8 mouse cellular contexts compared by ENCODE assay signal in the genomic region with DNA sequence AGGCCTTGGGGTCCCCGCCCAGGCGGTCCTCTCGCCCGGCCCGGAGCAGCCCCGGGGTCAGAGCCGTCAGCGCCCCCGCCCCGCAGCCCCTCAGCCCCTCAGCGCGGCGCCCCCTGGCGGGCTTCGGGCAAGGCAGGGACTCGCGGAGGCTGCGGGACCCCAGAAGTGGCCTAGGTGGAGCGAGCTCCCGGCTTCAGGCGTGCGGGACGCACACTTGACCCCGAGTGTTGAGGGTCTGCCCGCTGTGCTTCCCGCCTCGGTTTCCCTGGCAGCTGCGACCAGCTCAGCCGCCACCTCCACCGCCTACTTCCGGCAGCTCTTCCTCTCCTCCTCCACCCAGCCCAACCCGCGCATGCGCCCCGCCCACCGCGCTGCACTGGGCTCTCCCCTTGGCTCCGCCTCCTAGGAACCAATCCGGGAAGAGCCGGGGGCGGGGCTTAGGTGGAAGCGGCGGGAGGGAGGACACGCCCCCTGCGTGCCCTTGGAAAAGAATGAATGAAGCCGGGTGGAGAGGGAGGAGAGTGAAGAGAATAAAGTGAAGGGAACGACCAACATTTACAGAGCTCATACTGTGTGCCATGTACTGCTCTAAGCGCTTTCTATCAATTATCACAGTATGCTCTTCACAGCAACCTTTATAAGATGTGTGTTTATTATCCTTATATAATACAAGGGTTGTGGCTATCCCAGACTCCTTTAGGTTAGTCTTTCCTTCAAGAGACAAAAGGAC. TPM values are rescaled to one million over a fixed set of nuclear protein-coding genes. Genes with fewer than 3 reads are reported as not detected.
A peak's percentile ranks its signal among the peaks of the same experiment; 100 is the strongest.
DNase-seq lines count a peak whose midpoint lies in the region; ATAC-seq and TF ChIP-seq lines count a peak whose summit lies in the region.

TSS of gene Smap2 (minus strand) at position 320 of the 730 bp plus-strand sequence.

- in situ Hi-C loops in ES-E14 (cut with MboI; ENCODE audit: low sequenced_read_pairs in 2 of 2, unreplicated experiment in 2 of 2) = no loop called here

- TF ChIP-seq POLR2A in olfactory bulb, adult 2 months (IDR thresholded peaks at IDR 0.05; ENCODE audit: insufficient read depth, low read depth, low read length) = peak; percentile 86
- peak; percentile 93 for TF ChIP-seq POLR2A in thymus, adult 2 months (IDR thresholded peaks at IDR 0.05; ENCODE audit: control insufficient read depth, extremely low read depth, insufficient read depth, low read length, poor library complexity)

- under 1% methylated on average over 39 of the region's 48 CpGs for WGBS in forebrain, embryonic 16.5 days
- WGBS in lung, embryonic 14.5 days = under 1% methylated on average over 41 of the region's 48 CpGs
- under 1% methylated on average over 48 of the region's 48 CpGs for WGBS in olfactory bulb, adult 2 months
- under 1% methylated on average over 48 of the region's 48 CpGs for WGBS in thymus, adult 2 months

- peak; percentile 99 for DNase-seq in ES-E14 (ENCODE audit: low read depth, low spot score)
- peak; percentile 99 for DNase-seq in cerebellum, adult 11-12 months
- DNase-seq in heart, postnatal 36 days = peak; percentile 98 to 99
- DNase-seq in layer of hippocampus, adult 2 months (ENCODE audit: low spot score in 2 of 2) = peak; percentile 99
- DNase-seq in lung, embryonic 14.5 days = peak; percentile 100
- DNase-seq in thymus, adult 2 months = peak; percentile 99

- H3K9me3 ChIP-seq in ES-E14 (ENCODE audit: control insufficient read depth, insufficient read depth, low read depth, low read length) = no peaks in the 10 kb centered on the region
- H3K9me3 ChIP-seq in forebrain, embryonic 16.5 days (ENCODE audit: control insufficient read depth, low read length) = no peaks in the 10 kb centered on the region
- H3K9me3 ChIP-seq in lung, embryonic 14.5 days (ENCODE audit: low read depth, low read length) = no peaks in the 10 kb centered on the region

- ATAC-seq in forebrain, embryonic 16.5 days = peak; percentile 97
- ATAC-seq in lung, embryonic 14.5 days (ENCODE audit: insufficient read depth) = peak; percentile 97

- intact Hi-C loops in heart, postnatal 36 days (cut with DNase I) = loop anchor here (5.0 to 10.0 kb wide), 2 partner anchors 192 to 200 kb away; partner anchors contain the start of gene Rlf

- H3K9ac ChIP-seq in ES-E14 (ENCODE audit: insufficient read depth, low read depth, low read length, poor library complexity, severe bottlenecking) = peak within 1 kb of the TSS; percentile 79
- peak within 1 kb of the TSS; percentile 90 for H3K9ac ChIP-seq in forebrain, embryonic 16.5 days (replicated peaks; ENCODE audit: low read depth, low read length)
- peak within 1 kb of the TSS; percentile 78 for H3K9ac ChIP-seq in lung, embryonic 14.5 days

- H3K4me1 ChIP-seq in ES-E14 (ENCODE audit: control insufficient read depth in 2 of 2, insufficient read depth in 2 of 2, low read length in 2 of 2, poor library complexity in 1 of 2) = peaks cover 0 to 9% of the 10 kb centered on the region in 2 experiments; a peak in 1 of 4 replicates
- H3K4me1 ChIP-seq in forebrain, embryonic 16.5 days (replicated peaks; ENCODE audit: control insufficient read depth, insufficient read depth, low read length) = peaks cover 13% of the 10 kb centered on the region
- peaks cover 5% of the 10 kb centered on the region; the same call in 1 of the 2 replicates for H3K4me1 ChIP-seq in lung, embryonic 14.5 days (ENCODE audit: insufficient read depth)
- H3K4me1 ChIP-seq in olfactory bulb, adult 2 months (ENCODE audit: control insufficient read depth, insufficient read depth, low read length) = peaks cover 13% of the 10 kb centered on the region
- peaks cover 4% of the 10 kb centered on the region for H3K4me1 ChIP-seq in thymus, adult 2 months (replicated peaks; ENCODE audit: control insufficient read depth, insufficient read depth, low read length)

- H3K36me3 ChIP-seq in ES-E14 (ENCODE audit: control insufficient read depth, insufficient read depth, low read length, poor library complexity, severe bottlenecking) = no peaks in the 10 kb centered on the region
- no peaks in the 10 kb centered on the region for H3K36me3 ChIP-seq in forebrain, embryonic 16.5 days (ENCODE audit: control insufficient read depth, insufficient read depth)
- no peaks in the 10 kb centered on the region for H3K36me3 ChIP-seq in lung, embryonic 14.5 days (ENCODE audit: insufficient read depth)
- H3K36me3 ChIP-seq in thymus, adult 2 months (ENCODE audit: control insufficient read depth, insufficient read depth, low read length) = no peaks in the 10 kb centered on the region

- H3K4me3 ChIP-seq in ES-E14 (ENCODE audit: insufficient read depth in 1 of 2, low read depth in 1 of 2, low read length in 2 of 2, poor library complexity in 1 of 2, severe bottlenecking in 1 of 2) = peak within 1 kb of the TSS; percentile 87 to 90
- peak within 1 kb of the TSS; percentile 86 for H3K4me3 ChIP-seq in forebrain, embryonic 16.5 days (replicated peaks; ENCODE audit: low read length)
- peak within 1 kb of the TSS; percentile 88 for H3K4me3 ChIP-seq in layer of hippocampus, adult 2 months
- peak within 1 kb of the TSS; percentile 75 for H3K4me3 ChIP-seq in lung, embryonic 14.5 days (ENCODE audit: low read depth, low read length)
- peak within 1 kb of the TSS; percentile 82 for H3K4me3 ChIP-seq in olfactory bulb, adult 2 months (ENCODE audit: insufficient read depth, low read depth, low read length)
- H3K4me3 ChIP-seq in thymus, adult 2 months (ENCODE audit: control insufficient read depth, insufficient read depth, low read length) = peak within 1 kb of the TSS; percentile 77

- peak within 1 kb of the TSS; percentile 76 for H3K4me2 ChIP-seq in forebrain, embryonic 16.5 days (ENCODE audit: low read length)
- H3K4me2 ChIP-seq in lung, embryonic 14.5 days = peak within 1 kb of the TSS; percentile 92

- TF ChIP-seq CTCF in layer of hippocampus, adult 2 months (conservative IDR thresholded peaks at IDR 0.05) = peak; percentile 87
- TF ChIP-seq CTCF in lung, embryonic 14.5 days (IDR thresholded peaks at IDR 0.05; ENCODE audit: low read depth) = peak; percentile 61
- peak; percentile 96 for TF ChIP-seq CTCF in olfactory bulb, adult 2 months (IDR thresholded peaks at IDR 0.05; ENCODE audit: insufficient read depth, low read depth, low read length)
- peak; percentile 97 for TF ChIP-seq CTCF in thymus, adult 2 months (IDR thresholded peaks at IDR 0.05; ENCODE audit: borderline replicate concordance, control insufficient read depth, extremely low read depth, insufficient read depth, low read length, poor library complexity)

- no peak within 1 kb of the TSS; the same call in 1 of the 2 replicates for H3K27ac ChIP-seq in ES-E14 (ENCODE audit: insufficient read depth, low read depth, low read length, poor library complexity, severe bottlenecking)
- H3K27ac ChIP-seq in forebrain, embryonic 16.5 days (ENCODE audit: low read length) = peak within 1 kb of the TSS; percentile 72
- H3K27ac ChIP-seq in layer of hippocampus, adult 2 months = peak within 1 kb of the TSS; percentile 97
- H3K27ac ChIP-seq in lung, embryonic 14.5 days (ENCODE audit: low read depth) = peak within 1 kb of the TSS; percentile 56; the same call in 1 of the 2 replicates
- peak within 1 kb of the TSS; percentile 41 for H3K27ac ChIP-seq in olfactory bulb, adult 2 months (ENCODE audit: insufficient read depth, low read depth, low read length)
- peak within 1 kb of the TSS; percentile 25; the same call in 1 of the 2 replicates for H3K27ac ChIP-seq in thymus, adult 2 months (ENCODE audit: control insufficient read depth, insufficient read depth, low read length)

- H3K27me3 ChIP-seq in forebrain, embryonic 16.5 days (replicated peaks; ENCODE audit: control insufficient read depth, insufficient read depth, low read length) = no peaks in the 10 kb centered on the region
- H3K27me3 ChIP-seq in lung, embryonic 14.5 days (ENCODE audit: insufficient read depth, low read length) = no peaks in the 10 kb centered on the region
- no peaks in the 10 kb centered on the region for H3K27me3 ChIP-seq in thymus, adult 2 months (ENCODE audit: control insufficient read depth, insufficient read depth, low read length)

TF ChIP-seq in ES-E14, 5 proteins besides CTCF, POLR2A, EP300 and RAD21:
- TF ChIP-seq ZC3H11A (IDR thresholded peaks at IDR 0.05; ENCODE audit: borderline replicate concordance, low read depth, low read length) (no peak), HCFC1 (IDR thresholded peaks at IDR 0.05; ENCODE audit: borderline replicate concordance, insufficient read depth, low read length) (no peak), CHD2 (IDR thresholded peaks at IDR 0.05; ENCODE audit: low read depth, low read length) (no peak), ZNF384 (IDR thresholded peaks at IDR 0.05; ENCODE audit: low read depth, low read length) (no peak), MAFK (IDR thresholded peaks at IDR 0.05; ENCODE audit: insufficient read depth, low read depth, low read length) (no peak)

RNA-seq across cellular contexts. Expression of gene Smap2, which starts in this region (rescaled TPM):
- total RNA-seq in ES-E14 (2012; rRNA removed) = 4.8 and 8.3 TPM in 2 replicates
- polyA plus RNA-seq in forebrain, embryonic 16.5 days (2015; fragmentation: Nextera tagmentation; extraction: Ambion mirVana) = 34.4 and 36.8 TPM in 2 replicates
- total RNA-seq in heart, postnatal 36 days (2021) = 10 to 100 TPM; 40.0 to 47.7 TPM
- total RNA-seq in layer of hippocampus, adult 2 months (2021) = 100 to 1,000 TPM; 152 to 166 TPM
- 19.2 and 19.7 TPM in 2 replicates for polyA plus RNA-seq in lung, embryonic 14.5 days (2014; fragmentation: Nextera tagmentation; extraction: Ambion mirVana)
- polyA plus RNA-seq in olfactory bulb, adult 2 months (2012; ENCODE audit: insufficient read depth, insufficient read length, low replicate concordance, missing spikeins) = not detected in 2 replicates
- 87.4 and 88.9 TPM in 2 replicates for polyA plus RNA-seq in thymus, adult 2 months (2012; rRNA removed)
